Mouse (Mus musculus) CD4-positive, CD25-positive, alpha-beta regulatory T cell, adult 2 months (primary cell): ENCODE data around the gene Scamp4.

ENCODE experiments used
- DNase-seq: peaks from one replicate; pipeline ENCODE4 v3.0.0-alpha.2; 2012; ENCODE audit warnings: low read depth, low spot score

Scamp4 gene

GRCm38 (mm10) chr10:80602698-80603325, at the start of gene Scamp4, which contains the start of gene Adat3:
Gene Scamp4 (plus strand): TSS chr10:80602872.
Gene Adat3 (plus strand): TSS chr10:80602880.
- peak; percentile 97 for DNase-seq

- no peak for DNase-seq
These were observed 49.1 kb upstream of the Scamp4 start for GRCm38 (mm10) chr10:80553575-80553974.

- no peak for DNase-seq
These were observed 48.7 kb upstream of the Scamp4 start for GRCm38 (mm10) chr10:80553997-80554396.

- peak; percentile 74 for DNase-seq
These were observed 45.2 kb upstream of the Scamp4 start for GRCm38 (mm10) chr10:80557346-80557965.

GRCm38 (mm10) chr10:80559431-80559830, 43.2 kb upstream of the Scamp4 start:
- DNase-seq = no peak

GRCm38 (mm10) chr10:80560621-80561020, 42.1 kb upstream of the Scamp4 start:
- DNase-seq = peak; percentile 36

GRCm38 (mm10) chr10:80561116-80561944, 41.3 kb upstream of the Scamp4 start, which contains the start of gene Rexo1:
Gene Rexo1 (minus strand): TSS chr10:80561560.
- peak; percentile 96 for DNase-seq

GRCm38 (mm10) chr10:80566375-80567092, 36.1 kb upstream of the Scamp4 start:
- DNase-seq = peak; percentile 93

GRCm38 (mm10) chr10:80568876-80569275, 33.8 kb upstream of the Scamp4 start:
- no peak for DNase-seq

- peak; percentile 47 for DNase-seq
These were observed 33.0 kb upstream of the Scamp4 start for GRCm38 (mm10) chr10:80569664-80570066.

GRCm38 (mm10) chr10:80570419-80570818, 32.3 kb upstream of the Scamp4 start:
- no peak for DNase-seq

GRCm38 (mm10) chr10:80570871-80571836, 31.5 kb upstream of the Scamp4 start:
- no peak for DNase-seq

- no peak for DNase-seq
These were observed 30.2 kb upstream of the Scamp4 start for GRCm38 (mm10) chr10:80572477-80572876.

GRCm38 (mm10) chr10:80573944-80574343, 28.7 kb upstream of the Scamp4 start:
- DNase-seq = peak; percentile 37

- no peak for DNase-seq
These were observed 27.8 kb upstream of the Scamp4 start for GRCm38 (mm10) chr10:80574896-80575295.

GRCm38 (mm10) chr10:80575925-80576324, 26.7 kb upstream of the Scamp4 start:
- DNase-seq = no peak

GRCm38 (mm10) chr10:80576351-80577194, 26.1 kb upstream of the Scamp4 start:
- DNase-seq = peak; percentile 84

- peak; percentile 99 for DNase-seq
These were observed 25.2 kb upstream of the Scamp4 start, which contains the start of gene Klf16 for GRCm38 (mm10) chr10:80577195-80578130. Gene Klf16 (minus strand): TSS chr10:80577321.
